Mouse (Mus musculus): Measurements from ENCODE around the gene Tnnt3. TPM values are rescaled to one million over a fixed set of nuclear protein-coding genes. Genes with fewer than 3 reads are reported as not detected.

The Tnnt3 gene
- polyA plus RNA-seq, 1 experiment = 2.2 TPM

GRCm38 (mm10) chr7:142549941-142550763 lies 51.5 kb downstream of the Tnnt3 start:
- H3K36me3 ChIP-seq (ENCODE audit: control insufficient read depth, insufficient read depth, low read length) = no peaks in the 10 kb centered on the region
- peaks cover 2% of the 10 kb centered on the region; the same call in 1 of the 2 replicates for H3K4me1 ChIP-seq (replicated peaks; ENCODE audit: control insufficient read depth, insufficient read depth, low read length)
- H3K27ac ChIP-seq (ENCODE audit: control insufficient read depth, insufficient read depth, low read length) = no peak overlapping the region
- TF ChIP-seq POLR2A (IDR thresholded peaks at IDR 0.05; ENCODE audit: control insufficient read depth, extremely low read depth, insufficient read depth, low read length, poor library complexity) (no peak), CTCF (IDR thresholded peaks at IDR 0.05; ENCODE audit: borderline replicate concordance, control insufficient read depth, extremely low read depth, insufficient read depth, low read length, poor library complexity) (no peak)
- DNase-seq = no peak
- no peaks in the 10 kb centered on the region for H3K27me3 ChIP-seq (ENCODE audit: control insufficient read depth, insufficient read depth, low read length)
- WGBS = 87% methylated on average over 10 of the region's 10 CpGs
- no peak overlapping the region for H3K4me3 ChIP-seq (ENCODE audit: control insufficient read depth, insufficient read depth, low read length)

GRCm38 (mm10) chr7:142550935-142551373 lies 52.3 kb downstream of the Tnnt3 start:
- no peaks in the 10 kb centered on the region for H3K36me3 ChIP-seq (ENCODE audit: control insufficient read depth, insufficient read depth, low read length)
- DNase-seq = no peak
- H3K4me3 ChIP-seq (ENCODE audit: control insufficient read depth, insufficient read depth, low read length) = no peak overlapping the region
- WGBS = 88% methylated on average over 14 of the region's 14 CpGs
- no peaks in the 10 kb centered on the region for H3K27me3 ChIP-seq (ENCODE audit: control insufficient read depth, insufficient read depth, low read length)
- H3K4me1 ChIP-seq (replicated peaks; ENCODE audit: control insufficient read depth, insufficient read depth, low read length) = peaks cover 2% of the 10 kb centered on the region; the same call in 1 of the 2 replicates
- H3K27ac ChIP-seq (ENCODE audit: control insufficient read depth, insufficient read depth, low read length) = no peak overlapping the region
- TF ChIP-seq POLR2A (IDR thresholded peaks at IDR 0.05; ENCODE audit: control insufficient read depth, extremely low read depth, insufficient read depth, low read length, poor library complexity) (no peak), CTCF (IDR thresholded peaks at IDR 0.05; ENCODE audit: borderline replicate concordance, control insufficient read depth, extremely low read depth, insufficient read depth, low read length, poor library complexity) (no peak)

- WGBS = 97% methylated on average over 5 of the region's 5 CpGs
- DNase-seq = no peak
- H3K27me3 ChIP-seq (ENCODE audit: control insufficient read depth, insufficient read depth, low read length) = no peaks in the 10 kb centered on the region
- H3K4me1 ChIP-seq (replicated peaks; ENCODE audit: control insufficient read depth, insufficient read depth, low read length) = peaks cover 2% of the 10 kb centered on the region; the same call in 1 of the 2 replicates
- no peaks in the 10 kb centered on the region for H3K36me3 ChIP-seq (ENCODE audit: control insufficient read depth, insufficient read depth, low read length)
- no peak for TF ChIP-seq POLR2A (IDR thresholded peaks at IDR 0.05; ENCODE audit: control insufficient read depth, extremely low read depth, insufficient read depth, low read length, poor library complexity)
- TF ChIP-seq CTCF (IDR thresholded peaks at IDR 0.05; ENCODE audit: borderline replicate concordance, control insufficient read depth, extremely low read depth, insufficient read depth, low read length, poor library complexity) = no peak
- no peak overlapping the region for H3K27ac ChIP-seq (ENCODE audit: control insufficient read depth, insufficient read depth, low read length)
- H3K4me3 ChIP-seq (ENCODE audit: control insufficient read depth, insufficient read depth, low read length) = no peak overlapping the region
Observed at GRCm38 (mm10) chr7:142551691-142552090, 53.1 kb downstream of the Tnnt3 start.

- Histone ChIP-seq H3K27ac (ENCODE audit: control insufficient read depth, insufficient read depth, low read length) (no peak overlapping the region), H3K4me3 (ENCODE audit: control insufficient read depth, insufficient read depth, low read length) (no peak overlapping the region), H3K27me3 (ENCODE audit: control insufficient read depth, insufficient read depth, low read length) (no peaks in the 10 kb centered on the region), H3K36me3 (ENCODE audit: control insufficient read depth, insufficient read depth, low read length) (no peaks in the 10 kb centered on the region), H3K4me1 (replicated peaks; ENCODE audit: control insufficient read depth, insufficient read depth, low read length) (peaks cover 2% of the 10 kb centered on the region; the same call in 1 of the 2 replicates)
- 87% methylated on average over 13 of the region's 13 CpGs for WGBS
- TF ChIP-seq CTCF (IDR thresholded peaks at IDR 0.05; ENCODE audit: borderline replicate concordance, control insufficient read depth, extremely low read depth, insufficient read depth, low read length, poor library complexity) = no peak
- TF ChIP-seq POLR2A (IDR thresholded peaks at IDR 0.05; ENCODE audit: control insufficient read depth, extremely low read depth, insufficient read depth, low read length, poor library complexity) = no peak
- DNase-seq = no peak
Observed at GRCm38 (mm10) chr7:142552591-142553416, 54.2 kb downstream of the Tnnt3 start.

- WGBS = 55% methylated on average over 11 of the region's 11 CpGs
- no peak overlapping the region for H3K4me3 ChIP-seq (ENCODE audit: control insufficient read depth, insufficient read depth, low read length)
- no peak overlapping the region for H3K27ac ChIP-seq (ENCODE audit: control insufficient read depth, insufficient read depth, low read length)
- H3K4me1 ChIP-seq (replicated peaks; ENCODE audit: control insufficient read depth, insufficient read depth, low read length) = peaks cover 2% of the 10 kb centered on the region; the same call in 1 of the 2 replicates
- H3K36me3 ChIP-seq (ENCODE audit: control insufficient read depth, insufficient read depth, low read length) = no peaks in the 10 kb centered on the region
- no peaks in the 10 kb centered on the region for H3K27me3 ChIP-seq (ENCODE audit: control insufficient read depth, insufficient read depth, low read length)
- DNase-seq = no peak
- TF ChIP-seq CTCF (IDR thresholded peaks at IDR 0.05; ENCODE audit: borderline replicate concordance, control insufficient read depth, extremely low read depth, insufficient read depth, low read length, poor library complexity) (no peak), POLR2A (IDR thresholded peaks at IDR 0.05; ENCODE audit: control insufficient read depth, extremely low read depth, insufficient read depth, low read length, poor library complexity) (no peak)
Observed at GRCm38 (mm10) chr7:142553417-142554335, 55.0 kb downstream of the Tnnt3 start.

Measured in thymus, adult 2 months (tissue).